Mouse (Mus musculus) cerebral cortex, adult 2 months (tissue): Measurements from ENCODE around the gene Gid8.

Experiments
- WGBS: fragments of 180-500 bp; shearing (Covaris S2); methylation state at CpG from one replicate; pipeline ENCODE4 v1.1.7; 2018; 5-methylcytosine and 5-hydroxymethylcytosine counted together

Gid8 gene

GRCm38 (mm10) chr2:180709923-180710272, at the start of gene Gid8, which contains the start of gene Dido1:
Gene Gid8 (plus strand): TSS chr2:180710117.
Gene Dido1 (minus strand): TSS chr2:180709999.
- 1% methylated on average over 43 of the region's 43 CpGs for WGBS

- WGBS: 100% methylated on average over 5 of the region's 5 CpGs
These were observed 49.4 kb upstream of the Gid8 start for GRCm38 (mm10) chr2:180660521-180660920.

- WGBS: 88% methylated on average over 4 of the region's 4 CpGs
These were observed 47.9 kb upstream of the Gid8 start for GRCm38 (mm10) chr2:180662008-180662407.

DNA sequence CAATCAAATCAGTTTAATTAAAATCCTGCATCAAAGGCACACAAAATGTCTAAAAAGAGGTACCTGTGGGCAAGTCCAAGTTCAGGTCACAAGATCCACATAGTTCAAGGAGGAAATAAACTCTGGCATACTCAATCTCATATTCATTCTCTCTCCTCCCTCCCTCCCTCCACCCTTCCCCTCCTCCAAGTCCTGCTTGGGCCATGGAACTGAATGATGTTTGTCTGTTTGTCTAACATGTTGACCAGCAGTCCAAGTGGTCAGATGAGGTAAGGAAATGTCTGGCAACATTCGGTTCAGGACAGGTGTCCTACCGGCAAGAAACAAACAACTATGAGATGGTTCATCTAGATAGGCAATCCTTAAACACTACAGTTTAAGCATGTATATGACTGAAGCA, 33.2 kb upstream of the Gid8 start:
- 84% methylated on average over 2 of the region's 2 CpGs for WGBS

DNA sequence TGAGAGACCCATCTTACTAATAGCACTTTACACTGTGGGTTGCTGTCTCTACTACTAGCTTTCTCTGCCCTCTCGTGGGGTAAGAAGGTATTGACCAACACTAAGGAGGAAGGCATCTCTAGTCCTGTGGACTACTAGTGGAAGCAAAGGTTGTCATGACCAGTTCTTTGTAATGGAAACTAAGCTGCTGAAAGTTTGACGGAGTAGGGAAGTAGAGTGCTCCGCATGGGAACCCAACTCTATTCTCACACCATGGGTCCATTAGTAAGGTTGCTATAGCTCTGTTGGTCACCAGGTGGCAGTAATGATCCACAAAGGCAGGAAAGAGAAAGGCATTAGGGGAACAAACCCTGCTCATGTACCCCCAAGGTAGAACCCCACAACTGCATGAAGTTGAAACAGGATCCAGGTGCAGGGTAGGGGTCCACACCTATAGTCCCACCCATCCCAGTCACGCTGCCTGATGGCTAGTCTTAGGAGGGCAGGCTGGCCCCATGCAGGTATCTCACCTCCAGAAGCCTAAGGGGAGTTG, 31.2 kb upstream of the Gid8 start:
- WGBS: 11% methylated on average over 4 of the region's 4 CpGs

GRCm38 (mm10) chr2:180681225-180681624, 28.7 kb upstream of the Gid8 start:
- WGBS: 29% methylated on average over 2 of the region's 2 CpGs

GRCm38 (mm10) chr2:180683524-180683923, 26.4 kb upstream of the Gid8 start:
- 73% methylated on average over 2 of the region's 2 CpGs for WGBS

- 79% methylated on average over 4 of the region's 4 CpGs for WGBS
These were observed 25.9 kb upstream of the Gid8 start for GRCm38 (mm10) chr2:180684031-180684430.

- 51% methylated on average over 5 of the region's 5 CpGs for WGBS
These were observed 20.1 kb upstream of the Gid8 start for GRCm38 (mm10) chr2:180689841-180690240.

DNA sequence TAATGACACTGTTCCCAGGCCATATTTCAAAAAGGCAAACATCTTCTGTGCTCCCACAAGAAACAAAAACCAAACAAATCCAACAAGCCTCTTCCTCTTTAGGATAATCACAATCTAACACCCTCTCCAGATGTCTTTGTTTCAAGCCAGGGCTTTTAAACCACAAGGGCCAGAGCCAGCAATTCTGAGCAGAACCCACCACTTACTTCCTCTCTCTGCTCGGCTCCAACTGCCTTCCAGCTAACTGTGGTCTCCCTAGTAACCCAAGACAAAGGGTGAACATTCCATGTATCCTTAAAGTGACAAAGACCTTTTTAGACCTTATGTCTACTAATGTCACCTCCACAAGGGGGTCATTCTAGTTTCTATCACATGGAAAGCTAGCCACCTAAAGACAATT, 17.3 kb upstream of the Gid8 start:
- WGBS: 3% methylated on average over 1 of the region's 1 CpGs

DNA sequence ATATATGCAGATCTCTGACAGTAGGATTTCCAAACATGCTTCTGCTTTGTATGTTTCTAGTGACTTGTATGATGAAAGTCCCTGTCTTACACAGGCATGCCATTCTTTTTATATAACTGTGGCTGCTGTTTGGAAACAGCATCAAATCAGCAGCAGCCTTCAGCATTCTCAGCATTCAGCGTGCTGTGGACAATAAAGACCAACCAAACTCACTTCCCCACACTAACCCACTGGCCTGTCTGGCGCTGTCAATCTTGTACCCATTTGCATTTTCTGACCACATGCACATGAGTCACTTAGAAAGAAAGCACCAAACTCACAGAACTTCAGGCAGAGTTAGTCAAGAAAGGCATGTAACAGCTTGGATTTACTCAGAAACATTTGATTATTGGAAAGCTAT, 14.7 kb upstream of the Gid8 start:
- 44% methylated on average over 2 of the region's 2 CpGs for WGBS

DNA sequence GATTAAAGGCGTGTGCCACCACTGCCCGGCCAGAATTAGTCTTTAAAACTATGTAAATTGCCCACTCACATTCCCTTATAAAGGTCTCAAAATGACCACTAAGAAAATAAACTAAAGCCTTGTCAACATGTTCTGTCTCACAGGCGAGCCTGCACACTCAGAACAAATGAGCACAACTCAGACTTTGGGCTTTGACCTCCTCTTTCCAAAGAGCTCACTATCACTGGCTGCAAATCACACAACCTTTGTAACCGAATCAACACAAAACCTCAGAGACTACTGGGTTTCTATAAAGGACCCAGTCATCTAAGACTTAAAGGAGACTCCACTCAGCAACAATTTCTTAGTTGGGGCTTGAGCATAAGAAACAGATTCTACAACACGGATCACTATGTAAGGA, 9.5 kb upstream of the Gid8 start:
- 55% methylated on average over 5 of the region's 5 CpGs for WGBS

DNA sequence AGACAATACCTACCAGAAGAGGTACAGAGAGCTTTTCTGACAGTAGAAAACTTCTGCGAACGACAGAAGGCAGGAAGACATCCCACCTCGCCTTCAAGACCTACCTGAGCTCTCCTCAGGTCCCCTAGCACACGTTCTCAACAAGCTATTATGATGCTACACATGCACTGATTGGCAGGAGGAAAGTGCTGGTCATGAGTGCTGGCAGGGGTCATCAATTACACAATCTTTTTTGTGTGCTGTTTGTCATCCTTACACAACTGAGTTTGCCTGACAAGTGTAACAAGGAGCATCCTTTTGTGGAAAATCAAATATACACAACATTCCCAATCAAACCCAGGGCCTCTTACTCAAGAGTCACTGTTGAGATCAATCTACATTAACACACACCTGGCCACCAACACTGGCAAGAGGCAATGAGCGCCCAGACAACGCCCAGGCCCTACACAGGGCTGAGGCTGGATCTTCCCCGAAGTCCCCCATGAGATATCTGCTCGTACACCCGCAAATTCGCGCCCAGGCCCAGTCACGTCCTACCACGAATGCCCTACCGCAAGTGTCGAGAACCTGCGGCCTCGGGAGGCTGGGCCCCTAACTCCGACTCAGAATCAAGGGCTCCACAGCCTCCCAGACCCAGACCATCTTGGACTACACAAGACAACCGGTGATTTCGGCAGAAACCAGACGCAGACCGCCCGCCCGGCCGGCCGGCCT, 8.7 kb upstream of the Gid8 start:
- WGBS: 5% methylated on average over 26 of the region's 26 CpGs

DNA sequence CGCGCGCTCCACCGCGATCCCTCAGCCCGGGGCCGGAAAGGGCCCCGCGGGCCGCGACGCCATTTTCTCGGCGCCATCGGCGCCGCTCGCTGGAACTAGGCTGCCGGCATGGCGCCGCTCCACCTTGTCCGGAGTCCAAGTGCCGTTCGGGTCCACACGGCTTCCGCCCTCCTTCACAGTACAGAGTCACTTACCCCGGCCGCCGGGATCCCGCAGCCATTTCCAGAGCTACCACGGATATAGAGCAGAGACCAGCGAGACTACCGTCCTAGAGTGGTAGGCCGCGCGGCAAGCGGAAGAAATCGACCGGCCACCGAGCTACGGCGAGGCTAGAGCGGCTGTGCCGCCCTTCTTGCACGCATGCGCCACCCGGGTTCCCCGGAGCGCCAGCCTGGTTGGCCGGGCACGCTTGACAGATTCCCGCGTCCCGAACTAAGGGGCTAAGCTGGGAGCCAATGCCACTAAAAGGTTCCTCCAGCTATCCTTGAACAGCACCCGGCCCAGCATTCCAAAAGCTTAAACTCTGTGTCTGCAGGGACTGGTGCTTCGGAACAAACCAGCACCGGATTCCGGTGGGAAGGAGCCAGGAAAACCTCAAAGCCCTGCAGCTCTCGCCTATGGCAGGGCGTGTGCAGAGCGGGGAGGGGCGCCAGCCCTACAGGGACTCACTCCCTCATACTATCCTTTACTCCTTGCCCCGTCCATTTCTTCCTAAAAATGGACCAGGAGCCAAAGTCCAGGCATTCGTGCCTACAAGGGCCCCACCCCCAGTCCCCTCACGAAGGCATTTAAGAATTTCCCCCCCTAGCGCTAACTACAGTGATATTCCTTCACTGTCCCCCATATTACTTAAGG, 7.9 kb upstream of the Gid8 start:
- under 1% methylated on average over 66 of the region's 66 CpGs for WGBS

- WGBS: 20% methylated on average over 4 of the region's 4 CpGs
These were observed 7.2 kb upstream of the Gid8 start for GRCm38 (mm10) chr2:180702701-180703149.

- 82% methylated on average over 5 of the region's 5 CpGs for WGBS
These were observed 6.7 kb upstream of the Gid8 start for GRCm38 (mm10) chr2:180703175-180703574.

DNA sequence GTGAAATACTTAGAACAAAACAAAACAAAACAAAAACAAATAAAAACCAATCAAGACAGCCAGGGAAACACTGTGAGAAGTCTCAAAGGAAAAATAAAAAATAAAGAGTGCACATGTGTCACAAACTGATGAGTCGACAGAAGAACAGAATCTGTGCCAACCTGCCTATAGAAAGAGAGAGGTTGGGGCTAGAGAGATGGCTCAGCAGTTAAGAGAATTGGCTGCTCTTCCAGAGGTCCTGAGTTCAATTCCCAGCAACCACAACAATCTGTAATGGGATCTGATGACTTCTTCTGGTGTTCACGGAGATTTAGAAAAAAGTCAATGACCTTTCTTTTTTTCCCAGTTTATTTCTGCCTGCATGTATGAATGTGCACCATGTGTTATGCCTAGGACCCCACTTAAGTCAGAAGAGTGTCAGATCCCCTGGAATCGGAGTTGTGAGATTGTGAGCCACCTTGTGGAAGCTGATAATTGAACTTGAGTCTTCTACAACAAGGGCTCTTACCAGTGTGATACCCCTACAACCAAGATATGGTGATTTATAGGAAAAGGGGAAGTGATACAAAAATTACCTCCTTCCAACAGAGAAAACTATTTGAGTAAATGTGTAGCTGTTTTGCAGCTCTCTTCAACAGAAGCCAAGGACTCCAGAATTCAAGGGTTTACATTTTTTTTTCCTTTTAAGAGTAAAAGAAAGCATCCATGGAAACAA, 6.1 kb upstream of the Gid8 start:
- WGBS: 64% methylated on average over 3 of the region's 3 CpGs

DNA sequence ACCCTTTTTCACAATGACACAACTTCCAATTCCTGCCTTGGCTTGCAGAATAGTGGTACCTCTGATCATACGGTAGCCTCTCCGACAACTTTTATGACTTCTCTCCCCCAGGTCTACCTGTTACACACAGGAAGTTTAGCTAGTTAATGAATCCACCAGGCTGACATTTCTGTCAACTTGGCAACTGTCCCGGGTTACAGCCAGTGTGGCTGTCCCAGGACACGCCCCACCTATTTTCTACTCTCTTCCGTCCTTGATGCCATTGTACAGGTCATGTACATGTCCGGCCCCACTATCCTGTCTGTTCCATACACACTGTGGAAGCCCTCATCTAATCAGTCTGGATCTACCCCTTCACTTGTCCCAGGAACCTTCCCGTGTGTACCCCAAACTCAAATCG, 5.3 kb upstream of the Gid8 start:
- WGBS: 72% methylated on average over 8 of the region's 8 CpGs

- 61% methylated on average over 3 of the region's 3 CpGs for WGBS
These were observed 4.9 kb upstream of the Gid8 start for GRCm38 (mm10) chr2:180705066-180705465.

DNA sequence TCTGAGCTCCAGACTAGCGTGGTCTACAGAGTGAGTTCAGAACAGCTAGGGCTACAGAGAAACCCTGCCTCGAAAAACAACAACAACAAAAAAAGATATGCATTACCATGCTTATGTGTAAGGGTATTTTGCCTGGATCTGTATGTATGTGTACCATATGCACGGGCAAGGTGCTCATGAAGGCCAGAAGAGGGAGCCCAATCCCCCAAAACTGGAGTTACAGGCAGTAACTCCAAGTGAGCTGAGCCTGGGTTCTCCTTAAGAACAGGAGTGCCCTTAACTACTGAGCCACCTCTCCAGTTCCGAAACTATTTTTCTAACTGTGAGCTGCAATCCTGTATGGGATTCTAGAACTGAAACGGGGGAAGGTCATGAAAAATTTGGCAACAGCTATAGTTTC, 3.9 kb upstream of the Gid8 start:
- WGBS: 96% methylated on average over 5 of the region's 5 CpGs

DNA sequence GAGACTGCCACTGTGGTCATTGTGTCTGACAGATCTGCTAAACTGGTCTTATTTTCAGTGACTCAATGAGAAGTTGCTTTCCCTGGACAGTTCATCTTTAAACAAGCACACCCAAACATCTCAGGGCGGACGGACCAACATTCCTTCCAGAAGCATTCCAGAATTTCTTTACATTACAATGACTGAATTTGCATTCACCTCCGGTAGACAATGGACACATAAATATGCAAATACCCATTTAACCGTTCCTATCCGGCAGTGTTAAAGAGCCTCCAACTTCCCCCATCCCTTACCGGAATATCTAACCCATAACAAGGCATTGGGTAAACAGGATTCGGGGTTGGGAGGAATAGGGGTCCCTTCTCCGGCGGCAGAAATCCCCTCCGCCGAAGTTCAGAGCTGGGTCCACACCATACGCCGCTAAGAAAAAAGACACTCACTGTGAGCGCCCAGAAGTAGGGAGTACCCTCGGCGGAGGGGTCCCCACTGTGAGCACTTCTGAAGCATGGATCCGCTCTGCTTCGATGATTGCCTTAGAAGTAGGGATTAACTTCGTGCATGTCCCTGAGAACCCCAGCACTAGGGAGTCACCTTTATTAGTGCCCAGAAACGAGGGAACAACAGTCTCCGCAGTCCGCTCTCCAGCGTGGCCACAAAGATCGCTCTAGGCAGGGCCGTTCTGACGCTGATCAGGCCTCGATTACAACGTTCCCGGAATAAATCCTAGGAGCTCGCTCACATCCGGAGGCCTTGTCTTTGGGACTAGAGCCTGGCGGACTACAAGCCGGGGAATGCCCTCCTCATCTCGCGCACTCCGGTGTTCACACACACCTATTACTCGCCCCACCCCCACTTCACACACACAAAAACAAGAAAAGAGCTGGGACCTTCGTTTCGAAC, 644 bp upstream of the Gid8 start:
- WGBS: under 1% methylated on average over 39 of the region's 39 CpGs
